Mouse (Mus musculus) CH12F3 (cell line): Measurements from ENCODE around the gene Kdm5a.

Experiments
- in situ Hi-C: fragments of 300-500 bp; cut with MboI; formaldehyde crosslinking; loops from 2 replicates; pipeline ENCODE4 v1.14.3; 2020; ENCODE audit warnings: low sequenced_read_pairs

Gene Kdm5a

GRCm38 (mm10) chr6:120438161-120438560, 74.2 kb downstream of the Kdm5a start:
- in situ Hi-C loops = no loop called here

- in situ Hi-C loops = no loop called here
These were observed 78.3 kb downstream of the Kdm5a start for GRCm38 (mm10) chr6:120442171-120442749.

GRCm38 (mm10) chr6:120443363-120444355, 79.7 kb downstream of the Kdm5a start:
- in situ Hi-C loops = no loop called here

GRCm38 (mm10) chr6:120450208-120450607, 86.3 kb downstream of the Kdm5a start:
- in situ Hi-C loops = no loop called here

GRCm38 (mm10) chr6:120452384-120453102, 88.6 kb downstream of the Kdm5a start:
- in situ Hi-C loops = no loop called here

GRCm38 (mm10) chr6:120453103-120453445, 89.2 kb downstream of the Kdm5a start:
- in situ Hi-C loops = no loop called here

- in situ Hi-C loops = no loop called here
These were observed 89.6 kb downstream of the Kdm5a start for GRCm38 (mm10) chr6:120453556-120453955.

GRCm38 (mm10) chr6:120454627-120455077, 90.7 kb downstream of the Kdm5a start:
- in situ Hi-C loops = no loop called here

- in situ Hi-C loops = no loop called here
These were observed 93.2 kb downstream of the Kdm5a start for GRCm38 (mm10) chr6:120457074-120457473.

- in situ Hi-C loops = no loop called here
These were observed 93.8 kb downstream of the Kdm5a start for GRCm38 (mm10) chr6:120457751-120458150.

GRCm38 (mm10) chr6:120461217-120461616, 97.3 kb downstream of the Kdm5a start:
- in situ Hi-C loops = no loop called here

GRCm38 (mm10) chr6:120462251-120462650, 98.3 kb downstream of the Kdm5a start:
- in situ Hi-C loops = no loop called here

GRCm38 (mm10) chr6:120463086-120463871, 99.4 kb downstream of the Kdm5a start, which contains the start of gene Il17ra:
Gene Il17ra (plus strand): TSS chr6:120463247.
- in situ Hi-C loops = no loop called here

GRCm38 (mm10) chr6:120463884-120464283, 100.0 kb downstream of the Kdm5a start:
- in situ Hi-C loops = no loop called here

- in situ Hi-C loops = no loop called here
These were observed 100.5 kb downstream of the Kdm5a start for GRCm38 (mm10) chr6:120464406-120464939.

GRCm38 (mm10) chr6:120465393-120465792, 101.5 kb downstream of the Kdm5a start:
- in situ Hi-C loops = no loop called here

GRCm38 (mm10) chr6:120466609-120467329, 102.8 kb downstream of the Kdm5a start:
- in situ Hi-C loops = no loop called here

- in situ Hi-C loops = no loop called here
These were observed 104.3 kb downstream of the Kdm5a start for GRCm38 (mm10) chr6:120468259-120468658.

GRCm38 (mm10) chr6:120469268-120469667, 105.3 kb downstream of the Kdm5a start:
- in situ Hi-C loops = no loop called here

GRCm38 (mm10) chr6:120469770-120470169, 105.8 kb downstream of the Kdm5a start:
- in situ Hi-C loops = no loop called here
